29 mouse cellular contexts compared by ENCODE assay signal in the genomic region with DNA sequence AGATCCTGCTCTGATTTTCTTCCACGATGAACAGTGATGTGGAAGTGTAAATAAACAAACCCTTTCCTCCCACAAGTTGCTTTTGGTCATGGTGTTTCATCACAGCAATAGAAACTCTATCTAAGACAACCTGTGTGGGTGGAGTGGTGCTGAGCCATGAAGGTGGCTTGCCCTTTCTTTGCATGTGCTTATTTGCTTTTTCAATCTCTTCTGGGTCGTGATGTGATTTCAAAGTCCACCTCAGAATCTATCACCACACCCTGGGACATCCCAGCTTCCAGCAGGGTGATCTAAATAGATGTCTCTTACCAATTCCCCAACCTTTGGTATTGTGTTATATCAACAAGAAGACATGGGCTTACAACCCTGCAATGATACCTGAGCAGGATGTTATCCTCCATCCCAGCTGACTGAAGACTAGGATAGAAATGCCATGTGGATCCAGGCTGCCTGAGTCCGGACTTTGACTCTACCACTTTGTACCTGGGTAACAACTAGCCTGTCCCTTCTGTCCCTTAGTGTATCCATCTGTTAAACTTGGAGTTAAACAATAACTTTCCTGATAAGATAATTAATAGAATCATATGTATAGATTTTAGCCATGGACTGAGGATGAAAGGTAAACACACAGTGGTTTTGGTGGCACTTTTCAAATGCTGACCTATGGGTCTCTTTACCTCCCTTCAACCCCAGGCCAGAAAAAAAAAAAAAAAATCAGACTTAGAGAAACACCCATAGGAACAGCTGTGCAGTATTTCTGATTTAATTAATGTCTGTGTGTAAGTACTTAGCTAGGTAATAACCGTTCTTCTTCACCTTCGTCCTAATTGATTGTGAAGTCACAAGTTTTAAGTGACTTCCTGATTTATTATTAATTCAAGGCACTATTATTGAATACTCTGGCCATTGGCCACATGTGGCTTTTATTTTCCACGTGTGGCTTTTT.
DNase-seq lines count a peak whose midpoint lies in the region; ATAC-seq and TF ChIP-seq lines count a peak whose summit lies in the region.
"Had no signal": no experiment of that assay in that cellular context is flagged by ENCODE, and none has a peak within 500 bp of the region (broad histone marks: within the 10 kb centered on the region; RNA-seq: fewer than 3 reads in every experiment).

No protein-coding gene starts in this region.

- H3K4me3 ChIP-seq in kidney, adult 2 months (ENCODE audit: insufficient read depth, low read depth, low read length) = no peak overlapping the region
- H3K4me3 ChIP-seq in kidney, embryonic 14.5 days (ENCODE audit: low read length) = no peak overlapping the region
- no peak overlapping the region for H3K4me3 ChIP-seq in neural tube, embryonic 12.5 days
- H3K4me3 ChIP-seq in intestine, postnatal 0 days (ENCODE audit: low read depth, low read length) = no peak overlapping the region
- no peak overlapping the region for H3K4me3 ChIP-seq in stomach, embryonic 15.5 days (replicated peaks)
- H3K4me3 ChIP-seq in gastrocnemius, adult 2 months = no peak overlapping the region
- H3K4me3 ChIP-seq: embryonic facial prominence, embryonic 10.5 days; embryonic facial prominence, embryonic 15.5 days; forebrain, embryonic 12.5 days; heart, embryonic 12.5 days; hindbrain, embryonic 15.5 days had no signal

- no peak overlapping the region for H3K4me2 ChIP-seq in kidney, embryonic 14.5 days (replicated peaks; ENCODE audit: low read depth, low read length)
- H3K4me2 ChIP-seq in neural tube, embryonic 12.5 days (replicated peaks) = no peak overlapping the region
- H3K4me2 ChIP-seq in intestine, postnatal 0 days (replicated peaks; ENCODE audit: low read depth) = peak overlapping the region; percentile 21; the same call in 1 of the 2 replicates
- H3K4me2 ChIP-seq in stomach, embryonic 15.5 days = no peak overlapping the region
- H3K4me2 ChIP-seq: embryonic facial prominence, embryonic 15.5 days; forebrain, embryonic 12.5 days; heart, embryonic 12.5 days; hindbrain, embryonic 15.5 days had no signal

- ATAC-seq in kidney, embryonic 14.5 days (ENCODE audit: low FRiP score, low TSS enrichment) = no peak
- ATAC-seq in neural tube, embryonic 12.5 days (ENCODE audit: low FRiP score, low read depth) = peak; percentile 50; the same call in 1 of the 2 replicates
- peak; percentile 79 for ATAC-seq in intestine, postnatal 0 days
- ATAC-seq in stomach, embryonic 15.5 days (ENCODE audit: insufficient read depth, low FRiP score, low read depth) = peak; percentile 60
- ATAC-seq: CD4-positive, CD25-positive, alpha-beta regulatory T cell, adult 4 months; inflammation-experienced regulatory T-cells, adult 6 months had no signal

- no peaks in the 10 kb centered on the region for H3K9me3 ChIP-seq in kidney, embryonic 14.5 days (ENCODE audit: control insufficient read depth, low read length)
- H3K9me3 ChIP-seq in neural tube, embryonic 12.5 days = no peaks in the 10 kb centered on the region
- no peaks in the 10 kb centered on the region for H3K9me3 ChIP-seq in intestine, postnatal 0 days (ENCODE audit: control insufficient read depth)
- H3K9me3 ChIP-seq in stomach, embryonic 15.5 days = no peaks in the 10 kb centered on the region
- H3K9me3 ChIP-seq: embryonic facial prominence, embryonic 10.5 days; embryonic facial prominence, embryonic 15.5 days; forebrain, embryonic 12.5 days; heart, embryonic 12.5 days; hindbrain, embryonic 15.5 days had no signal

- H3K9ac ChIP-seq in kidney, embryonic 14.5 days (ENCODE audit: low read depth, low read length) = no peak overlapping the region
- no peak overlapping the region for H3K9ac ChIP-seq in neural tube, embryonic 12.5 days
- H3K9ac ChIP-seq in intestine, postnatal 0 days (ENCODE audit: low read depth, low read length) = no peak overlapping the region
- H3K9ac ChIP-seq in stomach, embryonic 15.5 days = no peak overlapping the region
- H3K9ac ChIP-seq: embryonic facial prominence, embryonic 15.5 days; forebrain, embryonic 12.5 days; heart, embryonic 12.5 days; hindbrain, embryonic 15.5 days; liver, embryonic 14.5 days had no signal

- no peak for TF ChIP-seq CTCF in kidney, adult 2 months (conservative IDR thresholded peaks at IDR 0.05; ENCODE audit: insufficient read depth, insufficient read length, low read depth, low read length)
- TF ChIP-seq CTCF in intestine, postnatal 0 days (IDR thresholded peaks at IDR 0.05; ENCODE audit: low read depth) = no peak
- no peak for TF ChIP-seq CTCF in gastrocnemius, adult 2 months (IDR thresholded peaks at IDR 0.05)

- H3K27me3 ChIP-seq in kidney, adult 2 months (replicated peaks; ENCODE audit: control insufficient read depth, insufficient read depth, low read length) = no peaks in the 10 kb centered on the region
- H3K27me3 ChIP-seq in kidney, embryonic 14.5 days (ENCODE audit: control insufficient read depth, insufficient read depth, low read length) = no peaks in the 10 kb centered on the region
- no peaks in the 10 kb centered on the region for H3K27me3 ChIP-seq in neural tube, embryonic 12.5 days (replicated peaks)
- no peaks in the 10 kb centered on the region for H3K27me3 ChIP-seq in intestine, postnatal 0 days (replicated peaks; ENCODE audit: control insufficient read depth, insufficient read depth, low read length)
- H3K27me3 ChIP-seq in stomach, embryonic 15.5 days (replicated peaks) = no peaks in the 10 kb centered on the region
- H3K27me3 ChIP-seq: embryonic facial prominence, embryonic 15.5 days; forebrain, embryonic 12.5 days; heart, embryonic 12.5 days; hindbrain, embryonic 15.5 days had no signal

- WGBS in kidney, adult 2 months = 42% methylated on average over 6 of the region's 6 CpGs
- WGBS in kidney, embryonic 14.5 days = 61% methylated on average over 6 of the region's 6 CpGs
- 72% methylated on average over 6 of the region's 6 CpGs for WGBS in neural tube, embryonic 12.5 days
- 34% methylated on average over 6 of the region's 6 CpGs for whole genome bisulfite sequencing in intestine, postnatal 0 days
- 60% methylated on average over 6 of the region's 6 CpGs for WGBS in stomach, embryonic 15.5 days

- H3K27ac ChIP-seq in kidney, adult 2 months (ENCODE audit: insufficient read depth, low read depth, low read length) = no peak overlapping the region
- no peak overlapping the region for H3K27ac ChIP-seq in kidney, embryonic 14.5 days (ENCODE audit: low read depth, low read length)
- no peak overlapping the region for H3K27ac ChIP-seq in neural tube, embryonic 12.5 days
- 0 out of 2 replicates have a peak overlapping the region, but pooled peaks have one; percentile 28 for H3K27ac ChIP-seq in intestine, postnatal 0 days (ENCODE audit: low read depth, low read length)
- peak overlapping the region; percentile 60; the same call in 1 of the 2 replicates for H3K27ac ChIP-seq in stomach, embryonic 15.5 days
- no peak overlapping the region for H3K27ac ChIP-seq in gastrocnemius, adult 2 months
- H3K27ac ChIP-seq: embryonic facial prominence, embryonic 10.5 days; embryonic facial prominence, embryonic 15.5 days; forebrain, embryonic 12.5 days; hindbrain, embryonic 15.5 days; liver, embryonic 14.5 days; macrophage had no signal

- TF ChIP-seq POLR2A in kidney, adult 2 months (IDR thresholded peaks at IDR 0.05; ENCODE audit: low read depth, low read length) = no peak

- intact Hi-C loops in gastrocnemius, adult 2 months (cut with DNase I) = no loop called here

- H3K4me1 ChIP-seq in kidney, adult 2 months (ENCODE audit: control insufficient read depth, insufficient read depth, low read length) = peaks cover 10% of the 10 kb centered on the region; the same call in 1 of the 2 replicates
- no peaks in the 10 kb centered on the region for H3K4me1 ChIP-seq in kidney, embryonic 14.5 days (ENCODE audit: control insufficient read depth, insufficient read depth, low read length)
- H3K4me1 ChIP-seq in neural tube, embryonic 12.5 days = no peaks in the 10 kb centered on the region
- no peaks in the 10 kb centered on the region for H3K4me1 ChIP-seq in intestine, postnatal 0 days (replicated peaks; ENCODE audit: control insufficient read depth, insufficient read depth, low read length)
- H3K4me1 ChIP-seq in stomach, embryonic 15.5 days = 0 out of 2 replicates have a peak, but pooled peaks cover 6% of the 10 kb centered on the region
- H3K4me1 ChIP-seq: forebrain, embryonic 12.5 days had no signal

- no peaks in the 10 kb centered on the region for H3K36me3 ChIP-seq in kidney, adult 2 months (ENCODE audit: control insufficient read depth, insufficient read depth, low read length)
- H3K36me3 ChIP-seq in kidney, embryonic 14.5 days (ENCODE audit: control insufficient read depth, insufficient read depth, low read length) = no peaks in the 10 kb centered on the region
- no peaks in the 10 kb centered on the region for H3K36me3 ChIP-seq in neural tube, embryonic 12.5 days
- no peaks in the 10 kb centered on the region for H3K36me3 ChIP-seq in intestine, postnatal 0 days (ENCODE audit: control insufficient read depth, insufficient read depth)
- H3K36me3 ChIP-seq in stomach, embryonic 15.5 days = no peaks in the 10 kb centered on the region
- H3K36me3 ChIP-seq: embryonic facial prominence, embryonic 10.5 days; embryonic facial prominence, embryonic 15.5 days; forebrain, embryonic 12.5 days; heart, embryonic 12.5 days; hindbrain, embryonic 15.5 days had no signal

- peak; percentile 54 for DNase-seq in kidney, adult 2 months
- DNase-seq in neural tube, embryonic 10.5 days (ENCODE audit: extremely low spot score, low spot score) = no peak
- no peak for DNase-seq in gastrocnemius, adult 2 months
- no peak for DNase-seq in thymus, postnatal 25 days
- DNase-seq: adrenal gland, postnatal 14 days; cerebellum, adult 11-12 months; cerebellum, postnatal 14 days; gastrocnemius, postnatal 25 days; heart, adult 18-20 months; heart, postnatal 4 days; layer of hippocampus, postnatal 36 days; left cerebral cortex, postnatal 4 days; liver; midbrain, embryonic 14.5 days; thymus, adult 2 months; thymus, postnatal 4 days had no signal

Comparison
In these comparisons a context has a peak if more than half of its experiments do, and no peak if none do; other contexts are left out.
1. H3K27ac ChIP-seq: peak in intestine, postnatal 0 days (single experiment) and stomach, embryonic 15.5 days (single experiment); none in kidney, adult 2 months (single experiment), kidney, embryonic 14.5 days (single experiment), neural tube, embryonic 12.5 days (single experiment) and gastrocnemius, adult 2 months (single experiment).